Mouse (Mus musculus): ENCODE measurements around the gene Crp. TPM values are rescaled to one million over a fixed set of nuclear protein-coding genes. Genes with fewer than 3 reads are reported as not detected.

Gene Crp
- polyA plus RNA-seq, 2 experiments: not detected

DNA sequence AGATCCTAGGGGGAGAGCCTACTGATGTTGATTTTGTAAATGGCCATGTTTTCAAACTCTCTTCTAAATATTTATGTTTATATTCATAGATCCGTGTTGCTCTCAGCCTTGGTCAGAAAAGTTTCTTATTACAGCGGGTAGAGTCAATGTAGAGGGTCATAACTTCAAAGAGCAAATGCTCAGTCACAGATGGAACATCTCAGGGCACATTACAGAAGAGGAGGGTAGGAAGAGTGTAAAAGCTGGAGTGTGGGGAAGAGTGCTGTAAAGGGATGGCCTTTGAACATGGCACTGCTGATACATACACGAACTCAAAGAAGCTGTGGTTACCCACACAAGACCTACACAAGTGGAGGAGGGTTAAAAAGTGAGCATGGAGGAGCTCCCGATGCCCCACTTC, 177.4 kb downstream of the Crp start:
- Histone ChIP-seq H3K36me3 (ENCODE audit: control insufficient read depth, insufficient read depth, low read length) (no peaks in the 10 kb centered on the region), H3K4me1 (ENCODE audit: control insufficient read depth, insufficient read depth, low read length) (no peaks in the 10 kb centered on the region), H3K4me3 (replicated peaks; ENCODE audit: low read length) (no peak overlapping the region), H3K27me3 (ENCODE audit: control insufficient read depth, insufficient read depth, low read length) (no peaks in the 10 kb centered on the region), H3K4me2 (replicated peaks; ENCODE audit: low read depth, low read length, severe bottlenecking) (no peak overlapping the region), H3K27ac (replicated peaks; ENCODE audit: low read depth, low read length) (no peak overlapping the region), H3K9me3 (ENCODE audit: control insufficient read depth, low read length) (no peaks in the 10 kb centered on the region), H3K9ac (ENCODE audit: low read depth, low read length, severe bottlenecking) (no peak overlapping the region)
- ATAC-seq (ENCODE audit: low FRiP score, low read depth): no peak
- no peak for TF ChIP-seq POLR2A (IDR thresholded peaks at IDR 0.05; ENCODE audit: borderline replicate concordance, extremely low read depth, insufficient read depth, insufficient read length)
- no peak for DNase-seq (ENCODE audit: low spot score)
- WGBS: 74% methylated on average over 4 of the region's 4 CpGs

- Histone ChIP-seq H3K4me2 (replicated peaks; ENCODE audit: low read depth, low read length, severe bottlenecking) (no peak overlapping the region), H3K36me3 (ENCODE audit: control insufficient read depth, insufficient read depth, low read length) (no peaks in the 10 kb centered on the region), H3K4me3 (replicated peaks; ENCODE audit: low read length) (no peak overlapping the region), H3K9ac (ENCODE audit: low read depth, low read length, severe bottlenecking) (no peak overlapping the region), H3K9me3 (ENCODE audit: control insufficient read depth, low read length) (no peaks in the 10 kb centered on the region), H3K4me1 (ENCODE audit: control insufficient read depth, insufficient read depth, low read length) (no peaks in the 10 kb centered on the region), H3K27me3 (ENCODE audit: control insufficient read depth, insufficient read depth, low read length) (no peaks in the 10 kb centered on the region), H3K27ac (replicated peaks; ENCODE audit: low read depth, low read length) (no peak overlapping the region)
- 86% methylated on average over 1 of the region's 1 CpGs for WGBS
- no peak for TF ChIP-seq POLR2A (IDR thresholded peaks at IDR 0.05; ENCODE audit: borderline replicate concordance, extremely low read depth, insufficient read depth, insufficient read length)
- no peak for DNase-seq (ENCODE audit: low spot score)
- ATAC-seq (ENCODE audit: low FRiP score, low read depth): no peak
Observed at GRCm38 (mm10) chr1:172876675-172877074, 178.8 kb downstream of the Crp start.

Other genes starting within 250 kb of the Crp start
- gene Slamf9, start 222.7 kb upstream of the Crp start, polyA plus RNA-seq (2012; rRNA removed): 0.49 and 0.64 TPM in 2 replicates
- gene Slamf9, start 222.7 kb upstream of the Crp start, polyA plus RNA-seq (2014; fragmentation: Nextera tagmentation; extraction: Ambion mirVana): 0.51 and 0.75 TPM in 2 replicates
- gene Igsf9, start 216.3 kb upstream of the Crp start, polyA plus RNA-seq (2012; rRNA removed): 62.0 and 85.1 TPM in 2 replicates
- gene Igsf9, start 216.3 kb upstream of the Crp start, polyA plus RNA-seq (2014; fragmentation: Nextera tagmentation; extraction: Ambion mirVana): 29.6 and 35.0 TPM in 2 replicates
- 134 and 151 TPM in 2 replicates for gene Tagln2, start 198.0 kb upstream of the Crp start, polyA plus RNA-seq (2012; rRNA removed)
- gene Tagln2, start 198.0 kb upstream of the Crp start, polyA plus RNA-seq (2014; fragmentation: Nextera tagmentation; extraction: Ambion mirVana): 138 and 155 TPM in 2 replicates
- 0.70 and 1.3 TPM in 2 replicates for gene Cfap45, start 177.3 kb upstream of the Crp start, polyA plus RNA-seq (2012; rRNA removed)
- gene Cfap45, start 177.3 kb upstream of the Crp start, polyA plus RNA-seq (2014; fragmentation: Nextera tagmentation; extraction: Ambion mirVana): 0.97 and 0.98 TPM in 2 replicates
- gene Vsig8, start 142.1 kb upstream of the Crp start, polyA plus RNA-seq (2012; rRNA removed): 0.23 and 0.49 TPM in 2 replicates
- gene Vsig8, start 142.1 kb upstream of the Crp start, polyA plus RNA-seq (2014; fragmentation: Nextera tagmentation; extraction: Ambion mirVana): 0.30 and 0.40 TPM in 2 replicates
- 0.30 and 0.74 TPM in 2 replicates for gene Slamf8, start 107.5 kb upstream of the Crp start, polyA plus RNA-seq (2012; rRNA removed)
- 0.28 TPM in 1 of 2 replicates, not detected in the other for gene Slamf8, start 107.5 kb upstream of the Crp start, polyA plus RNA-seq (2014; fragmentation: Nextera tagmentation; extraction: Ambion mirVana)
- gene Fcrl6, start 95.5 kb upstream of the Crp start, polyA plus RNA-seq (2012; rRNA removed): 1.4 and 1.5 TPM in 2 replicates
- gene Fcrl6, start 95.5 kb upstream of the Crp start, polyA plus RNA-seq (2014; fragmentation: Nextera tagmentation; extraction: Ambion mirVana): 0.72 and 1.5 TPM in 2 replicates
- 13.5 and 17.2 TPM in 2 replicates for gene Dusp23, start 65.1 kb upstream of the Crp start, polyA plus RNA-seq (2012; rRNA removed)
- gene Dusp23, start 65.1 kb upstream of the Crp start, polyA plus RNA-seq (2014; fragmentation: Nextera tagmentation; extraction: Ambion mirVana): 11.3 and 12.9 TPM in 2 replicates
- gene Apcs, start 197.0 kb downstream of the Crp start, polyA plus RNA-seq (2012; rRNA removed): not detected in 2 replicates
- gene Apcs, start 197.0 kb downstream of the Crp start, polyA plus RNA-seq (2014; fragmentation: Nextera tagmentation; extraction: Ambion mirVana): not detected in 2 replicates

All from limb, embryonic 14.5 days (tissue).